Mouse (Mus musculus) E14TG2a.4 (cell line): ENCODE measurements around the gene Slc39a5.

ENCODE experiments used
- CTCF ChIP-seq: conservative IDR thresholded peaks from 2 replicates; pipeline ENCODE4 v1.5.1; 2014; ENCODE audit warnings: low read length
- NANOG ChIP-seq: IDR thresholded peaks from 2 replicates; pipeline ENCODE4 v1.6.1; 2014; ENCODE audit warnings: borderline replicate concordance, low read length, mixed read lengths
- POU5F1 ChIP-seq: IDR thresholded peaks from 2 replicates; pipeline ENCODE4 v1.6.1; 2014; ENCODE audit warnings: low read length, borderline replicate concordance

DNA sequence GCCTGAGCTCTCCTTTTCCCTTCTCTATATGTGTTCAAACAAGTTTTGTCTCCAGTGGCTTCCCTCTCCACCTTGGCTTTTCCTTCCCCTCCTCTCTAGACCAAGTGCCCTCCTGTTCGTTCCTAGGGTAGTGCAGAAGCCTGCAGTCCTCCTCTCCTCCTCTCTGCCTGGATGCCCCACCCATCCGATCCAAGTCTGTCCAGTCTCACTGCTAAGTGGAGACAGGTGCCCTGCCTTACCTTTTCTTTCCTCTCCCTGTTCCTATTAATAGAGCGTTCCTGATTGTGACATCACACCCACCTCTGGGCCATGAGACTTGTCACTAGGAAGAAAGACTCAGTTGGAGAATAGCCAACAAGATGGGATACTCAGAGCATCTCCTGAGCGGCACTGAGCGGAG, 13.8 kb upstream of the Slc39a5 start:
- TF ChIP-seq CTCF: no peak
- no peak for TF ChIP-seq POU5F1
- no peak for TF ChIP-seq NANOG
